Mouse (Mus musculus) stomach, embryonic 14.5 days (tissue): ENCODE results near the gene Grik4. TPM values are rescaled to one million over a fixed set of nuclear protein-coding genes. Genes with fewer than 3 reads are reported as not detected.

Experiments
- ATAC-seq: fragments of 200-750 bp; cut with Nextera tagmentation; 2 replicates; pipeline ENCODE4 v1.8.0; 2017; ENCODE audit warnings: low read depth, moderate TSS enrichment; ENCODE audit not compliant: insufficient number of reproducible peaks, insufficient read depth, low FRiP score
- H3K27ac ChIP-seq: fragments of 300-500 bp; sonication (generic); 2 replicates; pipeline ENCODE4 v1.5.1; 2014; ENCODE audit warnings: mild to moderate bottlenecking, low read length, moderate library complexity, mixed read lengths
- H3K27me3 ChIP-seq: fragments of 300-500 bp; sonication (generic); 2 replicates; pipeline ENCODE4 v1.6.1; 2014; ENCODE audit warnings: low read length, control low read depth, mixed read lengths; ENCODE audit not compliant: control insufficient read depth, insufficient read depth
- H3K36me3 ChIP-seq: fragments of 300-500 bp; sonication (generic); 2 replicates; pipeline ENCODE4 v1.6.1; 2014; ENCODE audit warnings: mild to moderate bottlenecking, control low read depth, low read length, moderate library complexity, mixed read lengths; ENCODE audit not compliant: control insufficient read depth, insufficient read depth
- H3K4me1 ChIP-seq: fragments of 300-500 bp; sonication (generic); 2 replicates; pipeline ENCODE4 v1.6.1; 2014; ENCODE audit warnings: low read length, control low read depth, mixed read lengths; ENCODE audit not compliant: control insufficient read depth, insufficient read depth
- H3K4me2 ChIP-seq: fragments of 300-500 bp; sonication (generic); replicated peaks from 2 replicates; pipeline ENCODE4 v1.6.1; 2014; ENCODE audit warnings: low read depth, low read length, control low read depth
- H3K4me3 ChIP-seq: fragments of 300-500 bp; sonication (generic); 2 replicates; pipeline ENCODE4 v1.5.1; 2014; ENCODE audit warnings: low read depth, low read length, control low read depth
- H3K9ac ChIP-seq: fragments of 300-500 bp; sonication (generic); replicated peaks from 2 replicates; pipeline ENCODE4 v1.6.1; 2014; ENCODE audit warnings: low read depth, mild to moderate bottlenecking, control low read depth, low read length, moderate library complexity, mixed read lengths
- H3K9me3 ChIP-seq: fragments of 300-500 bp; sonication (generic); 2 replicates; pipeline ENCODE4 v1.6.1; 2016; ENCODE audit warnings: low read depth, low read length, control low read depth; ENCODE audit not compliant: control insufficient read depth
- WGBS: fragments of 180-500 bp; shearing (Covaris S2); extraction: QIAGEN DNeasy Blood & Tissue Kit; methylation state at CpG from one replicate; pipeline ENCODE4 v1.1.7; 2014; 5-methylcytosine and 5-hydroxymethylcytosine counted together
- polyA plus RNA-seq: library from polyadenylated mRNA; unstranded; fragments of >200 nt; fragmentation: Nextera tagmentation; extraction: Ambion mirVana; gene quantifications from 2 replicates; pipeline ENCODE4 v1.2.1, GENCODE M21; 2014

Grik4 gene
- polyA plus RNA-seq, 1 experiment from 2014 or later: 1.4 TPM

GRCm38 (mm10) chr9:42573180-42573579 is 371.1 kb downstream of the Grik4 start:
- Histone ChIP-seq H3K27me3 (no peaks in the 10 kb centered on the region), H3K9ac (no peak overlapping the region), H3K4me1 (0 out of 2 replicates have a peak, but pooled peaks cover 3% of the 10 kb centered on the region), H3K9me3 (no peaks in the 10 kb centered on the region), H3K36me3 (no peaks in the 10 kb centered on the region), H3K4me3 (no peak overlapping the region), H3K4me2 (no peak overlapping the region), H3K27ac (no peak overlapping the region)
- peak; percentile 65; the same call in 1 of the 2 replicates for ATAC-seq
- 14% methylated on average over 6 of the region's 6 CpGs for WGBS

GRCm38 (mm10) chr9:42565921-42566320 is 378.4 kb downstream of the Grik4 start:
- Histone ChIP-seq H3K36me3 (no peaks in the 10 kb centered on the region), H3K4me1 (no peaks in the 10 kb centered on the region), H3K4me3 (no peak overlapping the region), H3K4me2 (no peak overlapping the region), H3K9me3 (no peaks in the 10 kb centered on the region), H3K9ac (no peak overlapping the region), H3K27me3 (no peaks in the 10 kb centered on the region), H3K27ac (no peak overlapping the region)
- no peak for ATAC-seq
- WGBS: 84% methylated on average over 4 of the region's 4 CpGs

- no peak for ATAC-seq
- Histone ChIP-seq H3K9me3 (no peaks in the 10 kb centered on the region), H3K36me3 (no peaks in the 10 kb centered on the region), H3K4me2 (no peak overlapping the region), H3K4me3 (no peak overlapping the region), H3K27me3 (no peaks in the 10 kb centered on the region), H3K9ac (no peak overlapping the region), H3K27ac (no peak overlapping the region), H3K4me1 (no peaks in the 10 kb centered on the region)
- 94% methylated on average over 1 of the region's 1 CpGs for WGBS
These were observed 389.1 kb downstream of the Grik4 start for GRCm38 (mm10) chr9:42555186-42555585.

- Histone ChIP-seq H3K27me3 (no peaks in the 10 kb centered on the region), H3K4me1 (no peaks in the 10 kb centered on the region), H3K4me2 (no peak overlapping the region), H3K36me3 (no peaks in the 10 kb centered on the region), H3K27ac (no peak overlapping the region), H3K9me3 (no peaks in the 10 kb centered on the region), H3K9ac (no peak overlapping the region), H3K4me3 (no peak overlapping the region)
- no peak for ATAC-seq
- 16% methylated on average over 13 of the region's 13 CpGs for WGBS
These were observed 394.2 kb downstream of the Grik4 start for GRCm38 (mm10) chr9:42550116-42550515.

- no peak overlapping the region for H3K4me2 ChIP-seq
- ATAC-seq: no peak
- WGBS: 49% methylated on average over 7 of the region's 7 CpGs
These were observed 395.3 kb downstream of the Grik4 start for GRCm38 (mm10) chr9:42548981-42549380.

GRCm38 (mm10) chr9:42544521-42544920 is 399.8 kb downstream of the Grik4 start:
- Histone ChIP-seq H3K4me3 (no peak overlapping the region), H3K36me3 (no peaks in the 10 kb centered on the region), H3K4me2 (no peak overlapping the region), H3K4me1 (no peaks in the 10 kb centered on the region), H3K9me3 (no peaks in the 10 kb centered on the region), H3K9ac (no peak overlapping the region), H3K27me3 (no peaks in the 10 kb centered on the region), H3K27ac (no peak overlapping the region)
- WGBS: 88% methylated on average over 10 of the region's 10 CpGs
- ATAC-seq: no peak

More at GRCm38 (mm10) chr9:42548981-42549380, 395.3 kb downstream of the Grik4 start:
- H3K4me1 ChIP-seq: no peaks in the 10 kb centered on the region
- H3K4me3 ChIP-seq: no peak overlapping the region
- no peak overlapping the region for H3K27ac ChIP-seq
- H3K27me3 ChIP-seq: no peaks in the 10 kb centered on the region
- H3K36me3 ChIP-seq: no peaks in the 10 kb centered on the region
- no peaks in the 10 kb centered on the region for H3K9me3 ChIP-seq
- H3K9ac ChIP-seq: no peak overlapping the region

GRCm38 (mm10) chr9:42533491-42533890 is 410.8 kb downstream of the Grik4 start:
- ATAC-seq: no peak
- WGBS: 85% methylated on average over 8 of the region's 8 CpGs
- no peak overlapping the region for H3K9ac ChIP-seq

GRCm38 (mm10) chr9:42533041-42533440 is 411.3 kb downstream of the Grik4 start:
- ATAC-seq: no peak
- no peak overlapping the region for H3K27ac ChIP-seq

More at GRCm38 (mm10) chr9:42533491-42533890, 410.8 kb downstream of the Grik4 start:
- Histone ChIP-seq H3K27me3 (no peaks in the 10 kb centered on the region), H3K36me3 (no peaks in the 10 kb centered on the region), H3K4me2 (no peak overlapping the region), H3K9me3 (no peaks in the 10 kb centered on the region), H3K4me3 (no peak overlapping the region), H3K4me1 (peaks cover 9% of the 10 kb centered on the region; the same call in 1 of the 2 replicates), H3K27ac (no peak overlapping the region)

GRCm38 (mm10) chr9:42531951-42532350 is 412.3 kb downstream of the Grik4 start:
- Histone ChIP-seq H3K27ac (no peak overlapping the region), H3K27me3 (no peaks in the 10 kb centered on the region), H3K9me3 (no peaks in the 10 kb centered on the region), H3K4me3 (no peak overlapping the region), H3K4me2 (no peak overlapping the region), H3K4me1 (peaks cover 9% of the 10 kb centered on the region; the same call in 1 of the 2 replicates), H3K9ac (no peak overlapping the region), H3K36me3 (no peaks in the 10 kb centered on the region)
- no peak for ATAC-seq
- 40% methylated on average over 3 of the region's 3 CpGs for WGBS

More at GRCm38 (mm10) chr9:42533041-42533440, 411.3 kb downstream of the Grik4 start:
- H3K27me3 ChIP-seq: no peaks in the 10 kb centered on the region
- 26% methylated on average over 6 of the region's 6 CpGs for WGBS
- no peak overlapping the region for H3K4me2 ChIP-seq
- H3K36me3 ChIP-seq: no peaks in the 10 kb centered on the region
- H3K4me1 ChIP-seq: peaks cover 9% of the 10 kb centered on the region; the same call in 1 of the 2 replicates
- H3K9ac ChIP-seq: no peak overlapping the region
- no peaks in the 10 kb centered on the region for H3K9me3 ChIP-seq
- H3K4me3 ChIP-seq: no peak overlapping the region
